Mouse (Mus musculus) forebrain, embryonic 14.5 days (tissue): ENCODE measurements at regions not wholly inside any gene's neighbourhood (a gene's known extent, or its start where the extent isn't known, plus 50 kb on each side); places are given as distances from the start of the nearest gene placed in this dataset.

Source experiments
- ATAC-seq: fragments of 200-750 bp; cut with Nextera tagmentation; 2 replicates; pipeline ENCODE4 v1.8.0; 2017; ENCODE audit warnings: mild to moderate bottlenecking, moderate library complexity
- DNase-seq: peaks from one replicate; pipeline ENCODE4 v3.0.0-alpha.2; 2015; ENCODE audit warnings: low spot score
- H3K27ac ChIP-seq: fragments of 300-500 bp; sonication (generic); 2 replicates; pipeline ENCODE4 v1.5.1; 2014; ENCODE audit warnings: low read depth, mild to moderate bottlenecking, control low read depth, low read length, moderate library complexity
- H3K27me3 ChIP-seq: fragments of 300-500 bp; sonication (generic); replicated peaks from 2 replicates; pipeline ENCODE4 v1.6.1; 2014; ENCODE audit warnings: low read length, control low read depth, mixed read lengths; ENCODE audit not compliant: control insufficient read depth, insufficient read depth
- H3K36me3 ChIP-seq: fragments of 300-500 bp; sonication (generic); 2 replicates; pipeline ENCODE4 v1.6.1; 2014; ENCODE audit warnings: low read length, control low read depth; ENCODE audit not compliant: control insufficient read depth, insufficient read depth
- H3K4me1 ChIP-seq: fragments of 300-500 bp; sonication (generic); 2 replicates; pipeline ENCODE4 v1.6.1; 2014; ENCODE audit warnings: antibody characterized with exemption, low read length, control low read depth; ENCODE audit not compliant: control insufficient read depth, insufficient read depth
- H3K4me2 ChIP-seq: fragments of 300-500 bp; sonication (generic); 2 replicates; pipeline ENCODE4 v1.6.1; 2014; ENCODE audit warnings: mild to moderate bottlenecking, control low read depth, low read length
- H3K4me3 ChIP-seq: fragments of 300-500 bp; sonication (generic); 2 replicates; pipeline ENCODE4 v1.5.1; 2014; ENCODE audit warnings: low read depth, low read length, control low read depth
- H3K9ac ChIP-seq: fragments of 300-500 bp; sonication (generic); 2 replicates; pipeline ENCODE4 v1.6.1; 2014; ENCODE audit warnings: mild to moderate bottlenecking, low read length, control low read depth, moderate library complexity
- H3K9me3 ChIP-seq: fragments of 300-500 bp; sonication (generic); replicated peaks from 2 replicates; pipeline ENCODE4 v1.6.1; 2016; ENCODE audit warnings: low read length, control low read depth, mixed read lengths; ENCODE audit not compliant: control insufficient read depth
- WGBS: fragments of 180-500 bp; shearing (Covaris S2); extraction: QIAGEN DNeasy Blood & Tissue Kit; methylation state at CpG from one replicate; pipeline ENCODE4 v1.1.7; 2014; 5-methylcytosine and 5-hydroxymethylcytosine counted together

DNA sequence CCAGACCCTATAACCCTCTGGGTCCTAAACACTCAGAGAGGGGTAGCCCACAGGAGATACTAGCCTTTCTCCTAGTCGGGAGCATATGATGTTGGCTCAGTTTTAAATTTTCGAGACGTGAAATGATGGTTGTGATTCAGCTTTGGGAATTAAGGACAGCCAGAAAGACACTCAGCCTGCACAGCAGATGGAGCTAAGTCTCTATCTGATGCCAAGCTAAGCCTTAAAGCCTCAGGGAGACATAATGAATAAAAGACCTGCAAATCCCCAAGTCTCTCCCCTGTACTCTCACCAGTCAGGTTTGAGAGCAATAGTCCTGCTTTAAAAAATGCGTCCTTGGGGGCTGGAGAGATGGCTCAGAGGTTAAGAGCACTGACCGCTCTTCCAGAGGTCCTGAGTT, 75.3 kb upstream of the Ipo5 start:
- H3K4me3 ChIP-seq, result no peak overlapping the region
- DNase-seq (peak; percentile 66), ATAC-seq (peak; percentile 13; the same call in 1 of the 2 replicates)
- peaks cover 4% of the 10 kb centered on the region; the same call in 1 of the 2 replicates for H3K4me1 ChIP-seq
- H3K27me3 ChIP-seq, result no peaks in the 10 kb centered on the region
- WGBS, result 68% methylated on average over 5 of the region's 5 CpGs
- no peaks in the 10 kb centered on the region for H3K36me3 ChIP-seq
- H3K9me3 ChIP-seq, result no peaks in the 10 kb centered on the region
- no peak overlapping the region for H3K27ac ChIP-seq
- H3K9ac ChIP-seq, result no peak overlapping the region
- H3K4me2 ChIP-seq, result no peak overlapping the region

DNA sequence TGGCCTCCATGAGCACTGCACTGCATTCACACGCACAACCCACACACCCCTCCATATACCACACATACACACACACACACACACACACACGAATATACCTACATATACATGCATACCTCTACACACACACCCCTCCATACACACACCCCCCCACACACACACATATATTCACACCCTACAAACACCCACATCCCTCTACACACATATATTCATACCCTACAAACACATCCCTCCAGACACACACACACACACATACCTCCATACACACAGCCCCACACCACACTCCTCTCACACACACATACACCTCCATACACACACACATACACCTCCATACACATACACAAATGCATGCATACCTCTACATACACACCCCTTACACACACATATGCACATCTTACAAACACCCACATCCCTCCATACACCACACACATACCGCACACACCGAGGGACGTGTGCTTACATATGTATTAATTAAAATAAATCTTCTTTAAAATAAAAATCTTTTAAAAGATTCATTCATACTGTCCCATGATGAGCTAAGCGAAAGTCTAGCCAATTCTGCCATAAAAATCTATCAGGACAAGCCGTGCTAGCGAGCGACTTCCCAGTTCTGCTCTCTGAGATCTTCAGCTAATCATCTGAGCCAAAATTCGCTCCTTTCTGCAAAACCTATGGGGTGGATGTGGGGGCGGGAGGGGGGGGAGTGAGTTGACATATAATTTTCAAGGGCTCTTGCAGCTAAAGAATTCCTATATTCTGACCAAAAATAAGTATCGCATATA, 74.3 kb upstream of the Ipo5 start:
- Histone ChIP-seq H3K4me2 (no peak overlapping the region), H3K4me1 (peaks cover 4% of the 10 kb centered on the region; the same call in 1 of the 2 replicates), H3K27me3 (no peaks in the 10 kb centered on the region), H3K9ac (no peak overlapping the region), H3K36me3 (no peaks in the 10 kb centered on the region), H3K4me3 (no peak overlapping the region), H3K9me3 (no peaks in the 10 kb centered on the region), H3K27ac (no peak overlapping the region)
- 90% methylated on average over 12 of the region's 12 CpGs for WGBS
- ATAC-seq (peak; percentile 11; the same call in 1 of the 2 replicates), DNase-seq (no peak)

DNA sequence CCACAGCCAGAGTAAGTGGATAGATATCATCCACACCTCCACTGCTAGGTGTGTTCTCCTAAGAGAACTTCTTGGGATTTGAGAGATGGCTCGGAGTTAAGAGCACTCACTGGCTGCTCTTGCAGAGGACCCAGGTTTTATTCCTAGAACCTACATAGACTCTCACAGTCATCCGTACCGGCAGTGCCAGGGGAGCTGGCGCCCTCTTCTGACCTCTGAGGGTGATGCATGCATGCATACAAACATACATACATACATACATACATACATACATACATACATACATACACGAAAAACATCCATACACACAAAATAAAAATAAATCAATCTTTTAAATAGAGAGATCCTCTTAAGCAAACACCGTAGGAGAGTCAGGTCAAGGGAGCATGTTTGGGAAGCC, 70.1 kb upstream of the Ipo5 start:
- H3K4me1 ChIP-seq, result no peaks in the 10 kb centered on the region
- no peak overlapping the region for H3K4me2 ChIP-seq
- no peak overlapping the region for H3K27ac ChIP-seq
- no peaks in the 10 kb centered on the region for H3K9me3 ChIP-seq
- DNase-seq, result no peak
- no peak overlapping the region for H3K9ac ChIP-seq
- H3K4me3 ChIP-seq, result no peak overlapping the region
- 80% methylated on average over 6 of the region's 6 CpGs for WGBS
- H3K27me3 ChIP-seq, result no peaks in the 10 kb centered on the region
- H3K36me3 ChIP-seq, result no peaks in the 10 kb centered on the region
- ATAC-seq, result no peak

DNA sequence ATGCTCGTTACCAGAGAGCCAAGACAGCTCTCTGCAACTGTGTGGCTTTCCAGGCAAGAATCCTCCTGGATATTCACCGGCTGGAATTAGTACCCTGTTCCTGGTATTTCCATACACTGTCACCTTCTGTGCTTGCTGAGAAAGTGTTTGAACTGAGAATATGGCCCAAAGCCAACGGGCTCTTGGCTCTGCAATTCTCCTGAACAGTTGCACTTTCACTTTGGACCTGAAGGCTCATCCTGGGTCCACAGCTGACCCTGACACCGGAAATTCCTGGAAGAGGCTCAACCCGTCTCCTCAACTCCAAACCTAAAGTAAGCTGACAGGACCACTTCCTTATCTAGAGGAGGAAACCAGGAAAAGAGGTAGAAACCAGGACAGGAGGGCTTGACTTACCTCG, 69.7 kb upstream of the Ipo5 start:
- H3K9me3 ChIP-seq, result no peaks in the 10 kb centered on the region
- WGBS, result 86% methylated on average over 6 of the region's 6 CpGs
- H3K27ac ChIP-seq, result no peak overlapping the region
- H3K4me2 ChIP-seq, result no peak overlapping the region
- H3K9ac ChIP-seq, result no peak overlapping the region
- ATAC-seq (no peak), DNase-seq (no peak)
- no peak overlapping the region for H3K4me3 ChIP-seq
- no peaks in the 10 kb centered on the region for H3K36me3 ChIP-seq
- H3K27me3 ChIP-seq, result no peaks in the 10 kb centered on the region
- no peaks in the 10 kb centered on the region for H3K4me1 ChIP-seq

DNA sequence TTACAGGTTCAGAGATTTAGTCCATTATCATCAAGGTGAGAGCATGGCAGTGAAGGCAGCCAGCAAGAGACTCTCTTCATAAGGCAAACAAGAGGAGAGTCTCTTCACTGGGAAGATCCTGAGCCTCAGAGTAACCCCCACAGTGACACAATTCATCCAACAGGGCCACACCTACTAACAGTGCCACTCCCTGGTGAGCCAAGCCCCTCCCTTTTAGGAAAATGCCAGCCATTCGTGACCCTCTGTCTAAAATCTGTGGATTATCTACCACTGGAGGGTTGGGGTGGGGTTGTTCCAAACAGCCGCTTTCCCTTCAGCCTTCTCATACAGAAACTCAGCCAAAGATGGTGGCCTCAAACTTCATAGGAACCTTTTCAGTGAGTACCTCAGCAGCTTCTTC, 65.9 kb upstream of the Ipo5 start:
- H3K36me3 ChIP-seq, result no peaks in the 10 kb centered on the region
- H3K27ac ChIP-seq, result no peak overlapping the region
- H3K27me3 ChIP-seq, result no peaks in the 10 kb centered on the region
- no peaks in the 10 kb centered on the region for H3K4me1 ChIP-seq
- no peak overlapping the region for H3K4me3 ChIP-seq
- no peaks in the 10 kb centered on the region for H3K9me3 ChIP-seq
- no peak overlapping the region for H3K9ac ChIP-seq
- DNase-seq, result no peak
- H3K4me2 ChIP-seq, result no peak overlapping the region
- 73% methylated on average over 2 of the region's 2 CpGs for WGBS
- no peak for ATAC-seq

DNA sequence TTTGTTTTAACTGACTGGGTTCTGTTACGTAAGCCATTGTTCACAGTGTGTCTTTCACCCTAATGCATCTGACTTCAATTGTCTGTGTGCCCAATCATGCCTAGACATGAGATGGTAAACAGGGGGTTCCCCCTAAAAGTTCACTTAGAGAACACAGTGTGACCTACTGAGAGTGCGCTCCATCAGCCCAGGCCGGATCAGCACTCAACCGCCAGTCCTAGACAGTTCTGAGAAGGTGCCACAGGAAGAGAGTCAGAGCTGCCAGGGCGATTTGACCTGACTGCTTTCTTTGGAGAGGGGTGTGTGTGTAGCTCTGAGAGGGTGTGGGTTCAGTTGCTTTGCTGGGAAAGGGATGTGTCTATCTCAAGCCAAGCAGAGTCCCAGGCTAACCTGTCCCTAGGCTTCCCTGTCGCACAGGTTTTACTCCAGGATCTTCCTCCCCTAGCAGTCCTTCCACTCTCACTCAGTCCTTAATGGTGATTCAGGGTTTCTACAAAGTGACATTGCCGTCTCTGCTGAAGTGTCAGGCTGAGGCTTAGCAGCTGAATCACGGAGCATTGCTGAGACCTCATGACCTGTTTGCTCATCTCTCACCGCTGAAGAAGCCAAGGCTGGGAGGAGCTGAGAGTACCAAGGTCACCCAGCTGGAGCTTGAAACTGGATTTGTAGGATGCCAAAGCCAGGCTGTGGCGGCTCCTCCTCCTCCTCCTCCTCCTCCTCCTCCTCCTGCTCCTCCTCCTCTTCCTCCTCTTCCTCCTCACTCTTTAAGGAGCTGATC, 64.8 kb upstream of the Ipo5 start:
- no peak for DNase-seq
- H3K27ac ChIP-seq, result no peak overlapping the region

DNA sequence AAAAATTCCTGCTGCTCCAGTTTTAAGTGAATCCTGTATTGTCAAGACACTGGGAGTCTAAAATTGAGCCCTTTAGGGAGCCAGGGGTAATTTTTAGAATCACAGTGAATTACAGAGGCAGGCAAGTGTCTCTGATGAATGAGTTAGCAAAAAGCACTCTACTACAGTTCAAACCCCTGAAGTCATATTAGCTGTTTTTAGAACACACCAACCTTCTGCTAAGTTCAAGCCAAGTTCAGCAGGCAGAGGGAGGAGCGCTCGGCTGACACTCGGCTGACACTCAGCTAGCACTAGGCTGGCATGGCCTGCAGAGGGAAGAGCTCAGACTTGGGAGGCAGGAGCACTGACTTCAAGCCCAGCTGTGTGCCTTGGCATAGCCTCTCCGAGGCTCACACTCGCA, 64.0 kb upstream of the Ipo5 start:
- DNase-seq (no peak), ATAC-seq (no peak)
- no peaks in the 10 kb centered on the region for H3K36me3 ChIP-seq
- H3K4me1 ChIP-seq, result no peaks in the 10 kb centered on the region
- H3K9me3 ChIP-seq, result no peaks in the 10 kb centered on the region
- no peak overlapping the region for H3K27ac ChIP-seq
- H3K4me3 ChIP-seq, result no peak overlapping the region
- H3K4me2 ChIP-seq, result no peak overlapping the region
- H3K27me3 ChIP-seq, result no peaks in the 10 kb centered on the region
- no peak overlapping the region for H3K9ac ChIP-seq
- 79% methylated on average over 5 of the region's 5 CpGs for WGBS

More for the DNA sequence above, 64.8 kb upstream of the Ipo5 start:
- H3K9ac ChIP-seq, result no peak overlapping the region
- H3K4me1 ChIP-seq, result no peaks in the 10 kb centered on the region
- H3K36me3 ChIP-seq, result no peaks in the 10 kb centered on the region
- ATAC-seq, result no peak
- no peak overlapping the region for H3K4me3 ChIP-seq
- H3K9me3 ChIP-seq, result no peaks in the 10 kb centered on the region
- H3K27me3 ChIP-seq, result no peaks in the 10 kb centered on the region
- no peak overlapping the region for H3K4me2 ChIP-seq
- 76% methylated on average over 10 of the region's 10 CpGs for WGBS

DNA sequence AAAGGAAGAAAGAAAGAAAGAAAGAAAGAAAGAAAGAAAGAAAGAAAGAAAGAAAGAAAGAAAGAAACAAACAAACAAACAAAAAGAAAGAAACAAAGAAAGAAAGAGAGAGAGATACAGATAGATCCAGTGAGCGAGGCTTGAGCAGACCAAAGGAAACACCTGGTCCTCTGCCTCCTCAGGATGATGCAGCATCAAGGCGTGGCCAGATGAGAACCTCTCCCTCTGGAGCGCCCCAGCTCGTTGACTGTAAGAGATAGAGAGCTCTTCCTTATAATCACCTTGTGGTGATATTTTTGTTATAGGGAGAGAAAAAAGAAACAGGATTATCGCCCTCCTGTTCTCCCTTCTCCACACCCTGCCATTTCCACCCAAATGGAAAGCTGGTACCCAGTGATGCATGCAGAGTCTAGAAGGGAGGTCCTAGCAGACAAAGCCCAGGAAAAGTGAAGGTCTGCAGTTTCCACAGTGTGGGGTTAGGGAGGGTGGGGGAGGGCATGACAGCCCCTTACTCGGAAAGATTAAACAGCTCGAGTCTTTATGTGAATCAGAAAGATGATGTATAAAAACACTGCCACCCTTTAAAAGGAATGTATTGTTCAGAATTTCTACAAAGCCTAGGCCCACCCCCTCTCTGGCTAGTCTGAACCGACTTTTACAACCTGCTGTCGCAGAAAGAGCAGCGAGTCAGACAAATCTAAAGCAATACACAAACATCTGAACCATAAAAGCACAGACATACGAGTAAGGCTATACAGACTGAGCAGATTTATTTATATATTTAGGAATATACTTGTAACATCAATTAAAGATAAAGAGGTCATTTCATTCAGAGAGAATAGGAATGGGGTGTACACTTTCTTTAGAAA, 62.7 kb upstream of the Ipo5 start:
- no peak overlapping the region for H3K4me2 ChIP-seq
- WGBS, result 40% methylated on average over 11 of the region's 11 CpGs
- H3K36me3 ChIP-seq, result no peaks in the 10 kb centered on the region
- no peak overlapping the region for H3K4me3 ChIP-seq
- H3K4me1 ChIP-seq, result no peaks in the 10 kb centered on the region
- H3K9ac ChIP-seq, result no peak overlapping the region
- DNase-seq, result no peak
- no peaks in the 10 kb centered on the region for H3K27me3 ChIP-seq
- no peaks in the 10 kb centered on the region for H3K9me3 ChIP-seq
- H3K27ac ChIP-seq, result no peak overlapping the region
- no peak for ATAC-seq
